Mouse (Mus musculus) embryo, embryonic 9.5 days (tissue): ENCODE measurements around the gene Car10.

Source experiments
- DNase-seq: peaks from one replicate; pipeline ENCODE4 v3.0.0-alpha.2; 2017; ENCODE audit errors: extremely low spot score

The Car10 gene

GRCm38 (mm10) chr11:93172430-93172829 is 74.6 kb downstream of the Car10 start:
- DNase-seq = no peak

GRCm38 (mm10) chr11:93173533-93174308 is 75.9 kb downstream of the Car10 start:
- no peak for DNase-seq

- DNase-seq = no peak
Measured at GRCm38 (mm10) chr11:93185477-93185876, 87.6 kb downstream of the Car10 start.

- no peak for DNase-seq
Measured at GRCm38 (mm10) chr11:93186163-93186562, 88.3 kb downstream of the Car10 start.

GRCm38 (mm10) chr11:93188621-93189020 is 90.8 kb downstream of the Car10 start:
- no peak for DNase-seq

GRCm38 (mm10) chr11:93200046-93200445 is 102.2 kb downstream of the Car10 start:
- DNase-seq = no peak

GRCm38 (mm10) chr11:93217457-93217856 is 119.6 kb downstream of the Car10 start:
- no peak for DNase-seq

GRCm38 (mm10) chr11:93230057-93230456 is 132.2 kb downstream of the Car10 start:
- DNase-seq = no peak

- DNase-seq = no peak
Measured at GRCm38 (mm10) chr11:93249771-93250265, 152.0 kb downstream of the Car10 start.

GRCm38 (mm10) chr11:93251766-93252165 is 153.9 kb downstream of the Car10 start:
- no peak for DNase-seq

GRCm38 (mm10) chr11:93263979-93264378 is 166.2 kb downstream of the Car10 start:
- DNase-seq = no peak

- DNase-seq = no peak
Measured at GRCm38 (mm10) chr11:93272016-93272415, 174.2 kb downstream of the Car10 start.

GRCm38 (mm10) chr11:93273906-93274305 is 176.1 kb downstream of the Car10 start:
- no peak for DNase-seq

- no peak for DNase-seq
Measured at GRCm38 (mm10) chr11:93293661-93294060, 195.8 kb downstream of the Car10 start.

- no peak for DNase-seq
Measured at GRCm38 (mm10) chr11:93309981-93310380, 212.2 kb downstream of the Car10 start.

- no peak for DNase-seq
Measured at GRCm38 (mm10) chr11:93337756-93338155, 239.9 kb downstream of the Car10 start.

GRCm38 (mm10) chr11:93343961-93344360 is 246.1 kb downstream of the Car10 start:
- no peak for DNase-seq

GRCm38 (mm10) chr11:93344869-93345268 is 247.0 kb downstream of the Car10 start:
- DNase-seq = no peak

GRCm38 (mm10) chr11:93361576-93361975 is 263.7 kb downstream of the Car10 start:
- peak; percentile 28 for DNase-seq

GRCm38 (mm10) chr11:93364171-93364570 is 266.3 kb downstream of the Car10 start:
- DNase-seq = no peak

- DNase-seq = no peak
Measured at GRCm38 (mm10) chr11:93367244-93367643, 269.4 kb downstream of the Car10 start.

GRCm38 (mm10) chr11:93367740-93368139 is 269.9 kb downstream of the Car10 start:
- no peak for DNase-seq

GRCm38 (mm10) chr11:93373697-93374354 is 276.0 kb downstream of the Car10 start:
- DNase-seq = no peak
